Mouse (Mus musculus) lung, adult 18-20 months (tissue): ENCODE data around the gene Zmynd8.

Source experiments
- DNase-seq, 2 experiments: peaks; one replicate each; pipeline ENCODE4 v3.0.0; 2022; ENCODE audit warnings: mixed read lengths in 2 of 2

Gene Zmynd8

GRCm38 (mm10) chr2:165741526-165742050 is 157.2 kb downstream of the Zmynd8 start:
- no peak for DNase-seq

GRCm38 (mm10) chr2:165740982-165741381 is 157.8 kb downstream of the Zmynd8 start:
- DNase-seq: no peak

GRCm38 (mm10) chr2:165740381-165740780 is 158.4 kb downstream of the Zmynd8 start:
- DNase-seq: no peak

GRCm38 (mm10) chr2:165736297-165736696 is 162.5 kb downstream of the Zmynd8 start:
- no peak for DNase-seq
